Mouse (Mus musculus) midbrain, embryonic 11.5 days (tissue): ENCODE results near the gene Ssbp3. TPM values are rescaled to one million over a fixed set of nuclear protein-coding genes. Genes with fewer than 3 reads are reported as not detected.

ENCODE experiments used
- ATAC-seq: fragments of 200-750 bp; cut with Nextera tagmentation; 2 replicates; pipeline ENCODE4 v1.8.0; 2017; ENCODE audit warnings: moderate TSS enrichment, moderate library complexity; ENCODE audit not compliant: low FRiP score
- DNase-seq: peaks from one replicate; pipeline ENCODE4 v3.0.0; 2015; ENCODE audit warnings: low spot score; ENCODE audit errors: missing footprints
- H3K27ac ChIP-seq: fragments of 300-500 bp; sonication (generic); 2 replicates; pipeline ENCODE4 v1.5.1; 2014; ENCODE audit warnings: low read depth, low read length
- H3K27me3 ChIP-seq: fragments of 300-500 bp; sonication (generic); 2 replicates; pipeline ENCODE4 v1.6.1; 2014; ENCODE audit warnings: mild to moderate bottlenecking, low read length, moderate library complexity, mixed read lengths; ENCODE audit not compliant: control insufficient read depth, insufficient read depth
- H3K36me3 ChIP-seq: fragments of 300-500 bp; sonication (generic); 2 replicates; pipeline ENCODE4 v1.6.1; 2014; ENCODE audit warnings: mild to moderate bottlenecking, low read length, moderate library complexity, mixed read lengths; ENCODE audit not compliant: control insufficient read depth, insufficient read depth
- H3K4me1 ChIP-seq: fragments of 300-500 bp; sonication (generic); 2 replicates; pipeline ENCODE4 v1.6.1; 2014; ENCODE audit warnings: low read length; ENCODE audit not compliant: control insufficient read depth, insufficient read depth
- H3K4me2 ChIP-seq: fragments of 300-500 bp; sonication (generic); 2 replicates; pipeline ENCODE4 v1.6.1; 2014; ENCODE audit warnings: mild to moderate bottlenecking, moderate library complexity
- H3K4me3 ChIP-seq: fragments of 300-500 bp; sonication (generic); 2 replicates; pipeline ENCODE4 v1.5.1; 2014; ENCODE audit warnings: low read depth, low read length
- H3K9ac ChIP-seq: fragments of 300-500 bp; sonication (generic); 2 replicates; pipeline ENCODE4 v1.6.1; 2014; ENCODE audit warnings: low read length
- H3K9me3 ChIP-seq: fragments of 300-500 bp; sonication (generic); 2 replicates; pipeline ENCODE4 v1.6.1; 2016; ENCODE audit warnings: low read length; ENCODE audit not compliant: control insufficient read depth
- WGBS: fragments of 180-500 bp; shearing (Covaris S2); extraction: QIAGEN DNeasy Blood & Tissue Kit; methylation state at CpG from one replicate; pipeline ENCODE4 v1.1.7; 2014; 5-methylcytosine and 5-hydroxymethylcytosine counted together
- polyA plus RNA-seq: library from polyadenylated mRNA; unstranded; fragments of >200 nt; fragmentation: Nextera tagmentation; extraction: Ambion mirVana; gene quantifications from 2 replicates; pipeline ENCODE4 v1.2.1, GENCODE M21; 2014

The Ssbp3 gene
- polyA plus RNA-seq, 1 experiment from 2014 or later, result 124 TPM

DNA sequence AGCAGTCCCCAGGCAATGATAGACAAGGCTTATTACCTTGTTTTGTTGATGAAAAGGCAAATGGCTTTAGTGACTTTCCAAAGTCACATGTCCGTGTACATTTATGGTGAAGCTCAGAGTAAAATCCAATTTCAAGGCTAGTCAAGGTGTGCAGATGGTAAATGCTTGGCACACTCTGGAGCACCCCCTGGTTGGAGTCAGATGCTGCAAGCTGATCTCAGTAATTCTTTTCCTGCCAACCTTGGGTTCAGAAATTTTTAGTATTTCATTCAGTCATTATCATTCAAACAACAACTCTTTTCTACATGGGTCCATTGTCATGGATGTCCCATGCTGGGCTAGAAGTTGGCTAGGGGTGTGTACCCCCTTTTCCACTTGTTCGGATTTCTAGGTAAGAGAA is 33.1 kb downstream of the Ssbp3 start:
- Histone ChIP-seq H3K27me3 (no peaks in the 10 kb centered on the region), H3K4me3 (no peak overlapping the region), H3K9me3 (no peaks in the 10 kb centered on the region), H3K36me3 (no peaks in the 10 kb centered on the region; the same call in 1 of the 2 replicates), H3K4me2 (no peak overlapping the region), H3K9ac (no peak overlapping the region), H3K27ac (no peak overlapping the region), H3K4me1 (peaks cover 60% of the 10 kb centered on the region)
- ATAC-seq (no peak), DNase-seq (no peak)
- WGBS, result 82% methylated on average over 2 of the region's 2 CpGs

- Histone ChIP-seq H3K4me2 (no peak overlapping the region), H3K27ac (no peak overlapping the region), H3K9ac (no peak overlapping the region), H3K36me3 (no peaks in the 10 kb centered on the region; the same call in 1 of the 2 replicates), H3K27me3 (no peaks in the 10 kb centered on the region), H3K4me3 (no peak overlapping the region), H3K4me1 (peaks cover 61% of the 10 kb centered on the region), H3K9me3 (no peaks in the 10 kb centered on the region)
- 92% methylated on average over 3 of the region's 3 CpGs for WGBS
- ATAC-seq (no peak), DNase-seq (no peak)
Observed at GRCm38 (mm10) chr4:106944898-106945297, 34.4 kb downstream of the Ssbp3 start.

- Histone ChIP-seq H3K4me2 (no peak overlapping the region), H3K36me3 (no peaks in the 10 kb centered on the region), H3K4me3 (no peak overlapping the region), H3K4me1 (peaks cover 52% of the 10 kb centered on the region), H3K9ac (no peak overlapping the region), H3K27ac (no peak overlapping the region), H3K27me3 (no peaks in the 10 kb centered on the region), H3K9me3 (no peaks in the 10 kb centered on the region)
- DNase-seq (no peak), ATAC-seq (no peak)
- WGBS, result 91% methylated on average over 3 of the region's 3 CpGs
Observed at GRCm38 (mm10) chr4:106947741-106948140, 37.2 kb downstream of the Ssbp3 start.

- H3K4me2 ChIP-seq, result no peak overlapping the region
- H3K4me3 ChIP-seq, result no peak overlapping the region
- ATAC-seq (no peak), DNase-seq (no peak)
- H3K9ac ChIP-seq, result no peak overlapping the region
- H3K9me3 ChIP-seq, result no peaks in the 10 kb centered on the region
- no peaks in the 10 kb centered on the region for H3K36me3 ChIP-seq
- H3K27ac ChIP-seq, result no peak overlapping the region
- 65% methylated on average over 7 of the region's 7 CpGs for WGBS
- H3K27me3 ChIP-seq, result no peaks in the 10 kb centered on the region
- H3K4me1 ChIP-seq, result peaks cover 57% of the 10 kb centered on the region
Observed at GRCm38 (mm10) chr4:106948546-106948945, 38.0 kb downstream of the Ssbp3 start.

DNA sequence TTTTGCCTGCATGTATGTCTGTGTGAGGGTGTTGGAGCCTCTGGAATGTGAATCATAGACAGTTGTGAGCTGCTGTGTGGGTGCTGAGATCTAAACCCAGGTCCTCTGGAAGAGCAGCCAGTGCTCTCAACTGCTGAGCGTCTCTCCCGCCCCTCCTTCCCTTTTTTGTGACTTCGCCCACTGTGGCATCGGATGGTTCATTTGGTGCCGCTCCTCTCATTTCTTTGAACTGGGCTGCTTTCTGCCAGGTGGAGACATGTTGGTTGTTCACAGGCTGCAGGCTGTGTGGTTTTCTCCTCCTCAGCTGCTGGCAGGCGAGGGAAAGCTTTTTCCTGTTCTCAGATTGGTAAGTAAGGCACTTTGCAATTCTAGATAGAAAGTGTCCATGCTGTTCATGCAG is 38.7 kb downstream of the Ssbp3 start:
- H3K36me3 ChIP-seq, result no peaks in the 10 kb centered on the region
- no peaks in the 10 kb centered on the region for H3K9me3 ChIP-seq
- WGBS, result 43% methylated on average over 6 of the region's 6 CpGs
- H3K4me1 ChIP-seq, result peaks cover 57% of the 10 kb centered on the region
- ATAC-seq (no peak), DNase-seq (no peak)
- no peak overlapping the region for H3K27ac ChIP-seq
- no peak overlapping the region for H3K4me2 ChIP-seq
- no peak overlapping the region for H3K4me3 ChIP-seq
- H3K27me3 ChIP-seq, result no peaks in the 10 kb centered on the region
- H3K9ac ChIP-seq, result no peak overlapping the region

DNA sequence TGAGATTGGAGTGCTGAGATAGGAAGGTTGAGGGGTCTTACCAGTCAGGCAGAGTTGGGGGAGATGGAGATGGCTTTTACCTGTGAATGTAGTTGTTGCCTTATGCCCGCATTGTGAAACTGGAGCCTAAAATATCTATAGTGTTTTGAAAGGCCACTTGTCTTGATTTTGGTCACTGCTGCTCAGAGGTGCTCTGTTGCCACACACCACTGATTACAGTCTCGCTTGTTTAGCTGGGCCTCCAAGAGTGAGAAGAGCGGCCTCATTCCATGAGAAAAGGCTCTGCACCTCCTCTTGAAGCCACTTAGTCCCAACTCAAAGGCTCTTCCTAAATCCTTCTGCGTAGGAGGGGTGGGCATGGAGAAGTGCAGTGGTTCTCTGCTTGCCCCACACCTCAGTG is 40.3 kb downstream of the Ssbp3 start:
- Histone ChIP-seq H3K4me3 (no peak overlapping the region), H3K4me2 (no peak overlapping the region), H3K4me1 (peaks cover 69% of the 10 kb centered on the region), H3K9ac (no peak overlapping the region), H3K27ac (no peak overlapping the region), H3K9me3 (no peaks in the 10 kb centered on the region), H3K36me3 (no peaks in the 10 kb centered on the region), H3K27me3 (no peaks in the 10 kb centered on the region)
- WGBS, result 57% methylated on average over 4 of the region's 4 CpGs
- ATAC-seq, result no peak
- DNase-seq, result no peak

DNA sequence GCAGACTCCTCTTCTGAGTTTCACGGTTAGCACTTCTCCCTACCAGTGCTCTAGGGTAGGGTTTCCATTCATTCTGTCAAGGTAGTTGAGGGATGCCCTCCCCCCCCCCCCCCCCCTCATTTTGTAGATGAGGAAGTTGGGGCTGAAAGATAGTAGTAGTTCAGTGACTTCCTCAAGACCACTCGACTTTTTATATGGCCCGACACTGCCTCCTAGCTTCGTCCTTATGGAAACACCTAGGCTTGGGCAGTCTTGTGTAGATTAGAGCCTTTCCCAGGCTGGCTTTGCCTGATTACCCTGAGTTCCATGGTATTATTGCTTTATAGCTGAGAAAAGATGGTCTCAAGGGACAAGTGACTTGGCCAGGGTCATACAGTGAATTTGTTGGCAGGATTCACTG is 41.0 kb downstream of the Ssbp3 start:
- no peak for ATAC-seq
- Histone ChIP-seq H3K36me3 (no peaks in the 10 kb centered on the region), H3K27me3 (no peaks in the 10 kb centered on the region), H3K9me3 (no peaks in the 10 kb centered on the region), H3K27ac (no peak overlapping the region), H3K9ac (no peak overlapping the region), H3K4me3 (no peak overlapping the region), H3K4me1 (peaks cover 75% of the 10 kb centered on the region), H3K4me2 (no peak overlapping the region)
- no peak for DNase-seq
- WGBS, result 64% methylated on average over 4 of the region's 4 CpGs

DNA sequence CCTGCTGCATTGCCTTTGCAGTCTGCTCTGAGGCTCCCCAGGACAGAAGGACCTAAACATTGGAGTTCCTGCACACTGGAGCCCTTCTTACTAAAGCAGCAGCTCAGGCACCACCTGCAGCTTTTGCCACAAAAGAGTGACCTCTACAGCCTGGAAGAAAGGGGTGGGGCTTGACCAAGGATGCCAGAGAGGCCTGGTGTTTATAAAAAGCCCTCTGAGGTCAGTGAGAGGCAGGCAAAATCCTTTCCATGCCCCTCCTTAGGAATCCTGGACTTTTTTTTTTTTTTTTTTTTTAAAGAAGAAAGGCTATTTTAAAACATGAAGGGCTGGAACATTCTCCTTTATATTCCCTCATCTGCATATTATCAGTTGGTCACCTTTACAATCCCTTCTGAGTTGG is 42.7 kb downstream of the Ssbp3 start:
- H3K9me3 ChIP-seq, result no peaks in the 10 kb centered on the region
- no peak overlapping the region; the same call in 1 of the 2 replicates for H3K27ac ChIP-seq
- ATAC-seq (no peak), DNase-seq (no peak)
- H3K4me2 ChIP-seq, result no peak overlapping the region
- no peaks in the 10 kb centered on the region for H3K27me3 ChIP-seq
- no peaks in the 10 kb centered on the region for H3K36me3 ChIP-seq
- H3K4me3 ChIP-seq, result no peak overlapping the region
- H3K4me1 ChIP-seq, result peaks cover 70% of the 10 kb centered on the region
- H3K9ac ChIP-seq, result no peak overlapping the region

DNA sequence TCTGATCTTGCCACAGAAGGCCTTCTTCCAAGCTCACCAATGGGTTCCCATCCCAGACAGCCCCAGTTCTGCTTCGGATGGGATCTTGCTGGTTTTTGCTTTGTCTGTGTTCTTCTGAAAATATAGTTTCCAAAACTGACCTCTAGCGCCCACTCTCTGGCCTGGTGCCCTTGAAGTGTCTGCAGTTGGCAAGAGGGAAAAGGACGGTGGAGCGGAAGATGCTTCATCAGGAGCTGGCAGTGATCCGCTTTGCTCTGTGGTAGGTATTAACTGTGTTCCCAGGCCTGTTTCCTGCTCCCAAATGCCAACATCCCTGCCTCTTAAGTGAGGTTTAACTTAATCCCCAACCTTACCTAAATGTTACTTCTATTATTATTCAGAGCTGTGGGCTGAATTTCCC is 43.3 kb downstream of the Ssbp3 start:
- Histone ChIP-seq H3K4me2 (no peak overlapping the region), H3K9me3 (no peaks in the 10 kb centered on the region), H3K4me3 (no peak overlapping the region), H3K4me1 (peaks cover 65% of the 10 kb centered on the region), H3K9ac (no peak overlapping the region), H3K27ac (no peak overlapping the region), H3K36me3 (no peaks in the 10 kb centered on the region), H3K27me3 (no peaks in the 10 kb centered on the region)
- WGBS, result 70% methylated on average over 5 of the region's 5 CpGs
- DNase-seq (no peak), ATAC-seq (no peak)
